Mouse (Mus musculus) erythroblast, embryonic 14.5 days (primary cell): Measurements from ENCODE around the gene Ccs.

Source experiments
- GATA1 ChIP-seq: IDR thresholded peaks from 2 replicates; pipeline ENCODE4 v1.6.1; 2012; ENCODE audit warnings: low read length, inconsistent platforms, mixed read lengths
- TAL1 ChIP-seq: IDR thresholded peaks from 3 replicates; pipeline ENCODE4 v1.6.1; 2012; ENCODE audit warnings: low read length, inconsistent platforms, mixed read lengths

- TF ChIP-seq GATA1 (no peak), TAL1 (no peak)
These were observed 499 bp downstream of the Ccs start for GRCm38 (mm10) chr19:4838526-4839140.
